Mouse (Mus musculus) heart, postnatal 0 days (tissue): ENCODE data around the gene Ube2r2. TPM values are rescaled to one million over a fixed set of nuclear protein-coding genes. Genes with fewer than 3 reads are reported as not detected.

Experiments used
- ATAC-seq: fragments of 200-750 bp; cut with Nextera tagmentation; 2 replicates; pipeline ENCODE4 v1.8.0; 2017; ENCODE audit warnings: low read depth, moderate number of reproducible peaks, moderate library complexity; ENCODE audit not compliant: insufficient read depth
- DNase-seq: peaks from one replicate; pipeline ENCODE4 v3.0.0-alpha.2; 2016; ENCODE audit warnings: low spot score
- H3K27ac ChIP-seq: fragments of 300-500 bp; sonication (generic); 2 replicates; pipeline ENCODE4 v1.5.1; 2014; ENCODE audit warnings: low read depth, mild to moderate bottlenecking
- H3K27me3 ChIP-seq: fragments of 300-500 bp; sonication (generic); 2 replicates; pipeline ENCODE4 v1.6.1; 2014; ENCODE audit warnings: low read length, mixed read lengths; ENCODE audit not compliant: control insufficient read depth, insufficient read depth
- H3K36me3 ChIP-seq: fragments of 300-500 bp; sonication (generic); replicated peaks from 2 replicates; pipeline ENCODE4 v1.6.1; 2014; ENCODE audit warnings: low read length, mixed read lengths; ENCODE audit not compliant: control insufficient read depth, insufficient read depth
- H3K4me1 ChIP-seq: fragments of 300-500 bp; sonication (generic); 2 replicates; pipeline ENCODE4 v1.6.1; 2014; ENCODE audit warnings: antibody characterized with exemption; ENCODE audit not compliant: control insufficient read depth, insufficient read depth
- H3K4me2 ChIP-seq: fragments of 300-500 bp; sonication (generic); 2 replicates; pipeline ENCODE4 v1.6.1; 2014; ENCODE audit warnings: low read depth, mild to moderate bottlenecking, low read length, moderate library complexity
- H3K4me3 ChIP-seq: fragments of 300-500 bp; sonication (generic); 2 replicates; pipeline ENCODE4 v1.5.1; 2014; ENCODE audit warnings: low read depth, low read length
- H3K9ac ChIP-seq: fragments of 300-500 bp; sonication (generic); replicated peaks from 2 replicates; pipeline ENCODE4 v1.6.1; 2014; ENCODE audit warnings: low read depth, low read length, mixed read lengths
- H3K9me3 ChIP-seq: fragments of 300-500 bp; sonication (generic); replicated peaks from 2 replicates; pipeline ENCODE4 v1.6.1; 2016; ENCODE audit warnings: low read length; ENCODE audit not compliant: control insufficient read depth
- CTCF ChIP-seq: IDR thresholded peaks from 2 replicates; pipeline ENCODE4 v1.5.1; 2016; ENCODE audit warnings: antibody characterized with exemption, control low read depth, low read depth
- EP300 ChIP-seq: IDR thresholded peaks from 2 replicates; pipeline ENCODE4 v1.6.1; 2016; ENCODE audit warnings: antibody characterized with exemption, low read depth
- WGBS: fragments of 180-500 bp; shearing (Covaris S2); extraction: QIAGEN DNeasy Blood & Tissue Kit; methylation state at CpG from one replicate; pipeline ENCODE4 v1.1.7; 2014; 5-methylcytosine and 5-hydroxymethylcytosine counted together
- polyA plus RNA-seq: library from polyadenylated mRNA; unstranded; fragments of >200 nt; fragmentation: Nextera tagmentation; extraction: Ambion mirVana; gene quantifications from 2 replicates; pipeline ENCODE4 v1.2.1, GENCODE M21; 2015
- total RNA-seq: library from RNA; depleted of rRNA; stranded (reverse); fragments of >200 nt; gene quantifications from 2 replicates; pipeline ENCODE4 v1.2.3, GENCODE M21; 2014; ENCODE audit warnings: low replicate concordance; rRNA removed

Gene Ube2r2
- total RNA-seq (43.7 and 48.9 TPM in 2 replicates), polyA plus RNA-seq (60.9 and 69.7 TPM in 2 replicates)

- TF ChIP-seq EP300 (0 out of 2 replicates have a peak, but pooled peaks have one; percentile 10), CTCF (no peak)
- peak within 1 kb of the TSS; percentile 96 for H3K27ac ChIP-seq
- WGBS = under 1% methylated on average over 49 of the region's 65 CpGs
- peak within 1 kb of the TSS; percentile 98 for H3K4me3 ChIP-seq
- peak within 1 kb of the TSS; percentile 89 for H3K9ac ChIP-seq
- DNase-seq = peak; percentile 55
- peak within 1 kb of the TSS; percentile 81 for H3K4me2 ChIP-seq
- 0 out of 2 replicates have a peak, but pooled peaks cover 3% of the 10 kb centered on the region for H3K9me3 ChIP-seq
- ATAC-seq = peak; percentile 71
- peaks cover 10% of the 10 kb centered on the region; the same call in 1 of the 2 replicates for H3K36me3 ChIP-seq
- no peaks in the 10 kb centered on the region for H3K27me3 ChIP-seq
- peaks cover 12% of the 10 kb centered on the region; the same call in 1 of the 2 replicates for H3K4me1 ChIP-seq
Observed at GRCm38 (mm10) chr4:41135711-41136453, at the start of gene Ube2r2. Gene Ube2r2, plus strand, starts transcription at chr4:41135743.

GRCm38 (mm10) chr4:41086947-41087346 lies 48.6 kb upstream of the Ube2r2 start:
- H3K27ac ChIP-seq = no peak overlapping the region
- no peak overlapping the region for H3K4me3 ChIP-seq
- no peak overlapping the region for H3K9ac ChIP-seq
- no peaks in the 10 kb centered on the region for H3K27me3 ChIP-seq
- H3K4me2 ChIP-seq = no peak overlapping the region
- ATAC-seq = no peak
- TF ChIP-seq CTCF = no peak
- H3K36me3 ChIP-seq = no peaks in the 10 kb centered on the region
- H3K9me3 ChIP-seq = no peaks in the 10 kb centered on the region
- H3K4me1 ChIP-seq = no peaks in the 10 kb centered on the region
- DNase-seq = no peak
- WGBS = 63% methylated on average over 9 of the region's 9 CpGs

- Histone ChIP-seq H3K4me3 (no peak overlapping the region), H3K4me1 (no peaks in the 10 kb centered on the region), H3K9ac (no peak overlapping the region), H3K27me3 (no peaks in the 10 kb centered on the region), H3K9me3 (no peaks in the 10 kb centered on the region), H3K36me3 (no peaks in the 10 kb centered on the region), H3K4me2 (no peak overlapping the region), H3K27ac (no peak overlapping the region)
- WGBS = 64% methylated on average over 16 of the region's 16 CpGs
- no peak for ATAC-seq
- no peak for DNase-seq
- no peak for TF ChIP-seq CTCF
- TF ChIP-seq EP300 = no peak
Observed at GRCm38 (mm10) chr4:41087459-41088298, 47.9 kb upstream of the Ube2r2 start.

- no peak overlapping the region for H3K9ac ChIP-seq
- 75% methylated on average over 4 of the region's 4 CpGs for WGBS
- no peaks in the 10 kb centered on the region for H3K9me3 ChIP-seq
- peaks cover 4% of the 10 kb centered on the region; the same call in 1 of the 2 replicates for H3K4me1 ChIP-seq
- DNase-seq = no peak
- TF ChIP-seq CTCF = no peak
- no peak for TF ChIP-seq EP300
- ATAC-seq = no peak
- no peak overlapping the region for H3K4me3 ChIP-seq
- H3K27ac ChIP-seq = no peak overlapping the region
- H3K27me3 ChIP-seq = no peaks in the 10 kb centered on the region
- no peaks in the 10 kb centered on the region for H3K36me3 ChIP-seq
- no peak overlapping the region for H3K4me2 ChIP-seq
Observed at GRCm38 (mm10) chr4:41089189-41089588, 46.4 kb upstream of the Ube2r2 start.

- Histone ChIP-seq H3K4me2 (no peak overlapping the region), H3K9me3 (no peaks in the 10 kb centered on the region), H3K9ac (no peak overlapping the region), H3K27me3 (no peaks in the 10 kb centered on the region), H3K36me3 (no peaks in the 10 kb centered on the region), H3K4me1 (peaks cover 8% of the 10 kb centered on the region; the same call in 1 of the 2 replicates), H3K27ac (no peak overlapping the region), H3K4me3 (no peak overlapping the region)
- TF ChIP-seq CTCF = no peak
- no peak for TF ChIP-seq EP300
- ATAC-seq (no peak), DNase-seq (no peak)
- 68% methylated on average over 2 of the region's 2 CpGs for WGBS
Observed at GRCm38 (mm10) chr4:41089705-41090104, 45.8 kb upstream of the Ube2r2 start.
